Mouse (Mus musculus) cerebellum, adult 11-12 months (tissue): ENCODE data around the gene Olfr215.
"Not testable (repeated sequence)": the region's sequence is repeated elsewhere in the genome, so short reads cannot be mapped to it uniquely, and the experiment has no call there.

Source experiments
- DNase-seq: peaks from one replicate; pipeline ENCODE4 v3.0.0; 2022

Gene Olfr215

DNA sequence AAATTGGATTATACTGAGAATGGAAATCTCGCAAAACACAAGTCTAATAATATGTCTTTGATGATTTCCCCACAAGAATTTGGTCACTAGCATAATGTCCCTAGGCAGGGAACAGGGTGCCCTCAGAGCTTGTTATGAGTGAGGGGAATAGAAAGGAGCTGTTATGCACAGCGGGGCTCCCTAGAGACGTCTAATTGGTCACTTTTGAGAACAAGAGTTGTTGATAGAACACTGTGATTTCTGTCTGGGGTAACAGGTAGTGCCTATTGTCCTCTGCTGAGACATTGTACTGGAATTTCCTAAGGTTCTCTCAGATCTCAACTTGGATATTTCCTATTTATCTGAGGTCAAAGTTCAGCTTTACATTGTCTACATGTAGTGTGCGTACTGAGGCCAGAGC is at the start of gene Olfr215:
Gene Olfr215, minus strand, starts transcription at position 101 of the 400 bp plus-strand sequence.
- DNase-seq: no peak

DNA sequence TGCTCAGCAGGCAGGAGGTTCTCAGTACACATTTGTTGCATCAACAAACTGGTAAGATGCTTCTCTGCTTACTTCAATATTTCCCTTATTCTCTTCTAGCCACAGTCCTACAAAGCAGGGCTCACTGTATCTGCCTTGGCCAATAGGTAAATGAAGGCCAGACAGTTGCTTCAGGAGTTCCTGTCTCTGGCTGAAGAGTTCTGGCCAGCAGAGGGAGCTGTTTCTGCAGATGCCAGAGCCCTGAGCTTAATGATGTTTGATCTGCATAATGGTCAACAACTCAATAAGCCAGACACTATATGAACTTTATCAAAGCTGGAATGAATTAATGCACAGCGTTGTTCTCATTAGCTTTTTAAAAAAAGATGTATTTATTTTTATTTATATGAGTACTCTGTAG is 48.1 kb upstream of the Olfr215 start:
- peak; percentile 25 for DNase-seq

DNA sequence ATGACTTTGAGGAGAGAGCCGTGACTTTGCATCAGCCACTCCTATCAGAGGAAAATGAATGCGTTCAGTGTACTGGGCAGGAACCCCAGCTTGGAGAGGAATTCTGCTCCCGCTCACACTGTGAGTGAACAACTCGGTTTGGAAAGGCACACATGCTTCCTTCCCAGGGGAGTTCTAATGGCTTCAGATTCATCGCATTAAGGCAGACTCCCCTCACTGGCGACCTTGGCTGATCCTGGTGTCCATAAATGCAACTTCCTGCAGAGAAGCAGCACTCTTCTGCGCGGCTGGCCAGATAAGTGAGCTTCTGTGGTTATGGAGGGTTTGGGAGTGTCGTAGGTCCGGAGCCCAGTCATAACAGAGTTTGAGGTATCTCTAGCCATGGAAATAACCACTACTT is 45.8 kb upstream of the Olfr215 start:
- DNase-seq: no peak

DNA sequence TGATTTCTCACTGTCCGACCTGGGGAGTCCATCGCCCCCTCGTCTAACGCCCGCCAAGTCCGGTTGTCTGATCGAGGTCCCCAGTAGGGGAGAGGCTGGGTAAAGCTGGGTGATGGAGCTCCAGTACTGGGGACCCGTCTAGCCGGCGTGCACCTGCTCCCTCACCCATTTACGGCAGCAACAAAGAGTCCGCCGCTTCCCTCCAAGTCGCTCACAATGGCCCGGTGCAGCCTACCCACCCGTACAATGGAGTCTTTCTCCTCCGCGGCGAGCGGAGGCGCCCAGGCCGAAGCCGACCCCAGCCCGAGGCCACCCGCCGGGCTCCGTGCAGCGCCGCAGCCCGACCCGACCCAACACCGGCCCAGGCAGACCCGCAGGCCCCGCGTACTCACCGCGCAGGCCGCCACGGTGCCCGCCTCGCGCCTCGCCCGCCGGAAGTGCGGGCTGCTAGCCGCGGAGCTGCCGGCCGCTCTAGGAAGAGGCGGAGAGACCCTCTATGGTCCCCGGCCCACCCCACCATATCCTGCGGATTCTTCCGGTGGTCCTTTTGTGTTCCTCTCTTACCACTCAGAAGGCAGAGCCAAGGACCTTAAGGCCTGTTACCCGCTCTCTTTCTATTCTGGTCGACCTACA is 44.7 kb upstream of the Olfr215 start, which contains the start of gene Zfp422:
Gene Zfp422, minus strand, starts transcription at position 461 of the 633 bp plus-strand sequence.
- DNase-seq: peak; percentile 64

DNA sequence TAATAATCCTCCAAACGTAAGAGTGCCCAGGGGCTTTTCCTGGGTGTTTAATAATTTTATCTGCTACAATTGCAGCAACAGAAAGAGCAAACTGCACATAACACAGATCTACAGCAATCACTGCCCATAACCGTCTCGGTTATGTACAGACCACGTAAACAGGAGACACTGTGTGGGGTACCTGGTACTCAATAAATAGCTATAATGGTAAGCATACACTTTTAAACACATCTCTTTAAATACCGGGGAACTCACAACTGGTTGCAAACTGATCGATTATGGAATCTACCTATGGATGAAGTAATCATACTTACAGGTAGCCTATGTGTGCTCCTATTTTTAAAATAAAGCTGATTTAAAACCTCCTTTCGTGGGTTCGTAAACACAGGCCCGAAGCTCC is 44.1 kb upstream of the Olfr215 start:
- DNase-seq: no peak

DNA sequence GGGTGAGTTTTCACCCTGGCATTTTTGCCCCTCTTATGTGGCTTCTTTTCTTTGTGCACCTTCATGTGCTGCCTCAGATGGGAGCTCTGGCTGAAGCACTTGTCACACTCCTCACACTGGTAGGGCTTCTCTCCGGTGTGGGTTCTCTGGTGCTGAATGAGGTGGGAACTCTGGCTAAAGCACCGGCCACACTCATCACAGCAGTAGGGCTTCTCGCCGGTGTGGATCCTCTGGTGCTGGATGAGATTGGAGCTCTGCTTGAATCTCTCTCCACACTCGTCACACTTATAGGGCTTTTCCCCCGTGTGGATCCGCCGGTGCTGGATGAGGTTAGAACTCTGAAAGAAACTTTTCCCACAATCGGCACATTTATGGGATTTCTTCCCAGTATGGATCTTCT is 42.4 kb upstream of the Olfr215 start:
- DNase-seq: not testable (repeated sequence)

DNA sequence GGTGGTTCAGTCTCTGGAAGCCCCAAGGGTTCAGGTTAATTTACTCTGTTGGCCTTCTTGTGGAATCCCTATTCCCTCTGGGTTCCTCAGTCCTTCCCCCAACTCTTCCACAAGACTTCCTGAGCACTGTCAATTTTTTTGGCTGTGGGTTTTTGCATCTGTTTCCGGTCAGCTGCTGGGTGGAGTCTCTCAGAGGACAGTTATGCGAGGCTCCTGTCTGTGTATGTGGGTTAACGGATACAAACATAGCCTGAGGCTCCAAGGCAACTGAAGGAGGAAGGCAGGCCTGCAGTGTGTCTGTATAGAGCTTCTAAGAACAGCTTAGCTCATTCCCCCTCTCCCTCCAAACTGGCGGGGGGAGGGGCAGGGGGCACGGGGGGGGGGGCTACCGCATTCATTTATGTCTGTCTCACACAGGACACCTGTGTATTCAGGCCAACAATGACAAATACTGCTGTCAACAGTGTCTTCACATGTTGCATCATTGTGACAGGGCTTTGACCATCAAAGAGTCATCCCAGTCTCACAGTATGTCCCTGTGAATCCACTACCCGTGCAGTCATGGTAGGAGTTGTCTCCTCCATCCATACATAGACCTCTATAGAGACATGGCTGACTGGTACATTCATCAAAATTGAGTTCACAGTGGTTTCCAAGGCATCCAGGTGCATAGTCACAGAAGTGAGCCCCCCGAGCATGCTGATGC is 37.5 kb upstream of the Olfr215 start:
- DNase-seq: no peak

DNA sequence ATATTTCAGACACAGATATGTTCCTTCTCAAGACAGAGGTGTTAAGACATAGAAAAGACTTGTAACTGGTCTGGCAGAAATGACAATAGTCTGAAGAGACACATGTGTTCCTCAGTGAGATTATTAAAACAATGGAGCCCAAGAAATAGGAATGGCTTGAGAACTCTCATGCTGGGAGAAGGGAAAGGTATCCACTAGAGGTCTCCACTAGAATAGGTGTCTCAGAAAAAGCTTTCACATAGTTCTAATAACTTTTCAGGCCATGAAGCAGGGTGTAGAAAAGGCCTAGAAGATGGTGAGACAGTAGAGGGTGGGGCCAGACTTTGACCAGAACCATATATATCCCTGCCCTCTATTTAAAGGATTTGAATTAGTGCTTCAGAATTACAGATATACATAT is 34.1 kb upstream of the Olfr215 start:
- no peak for DNase-seq

DNA sequence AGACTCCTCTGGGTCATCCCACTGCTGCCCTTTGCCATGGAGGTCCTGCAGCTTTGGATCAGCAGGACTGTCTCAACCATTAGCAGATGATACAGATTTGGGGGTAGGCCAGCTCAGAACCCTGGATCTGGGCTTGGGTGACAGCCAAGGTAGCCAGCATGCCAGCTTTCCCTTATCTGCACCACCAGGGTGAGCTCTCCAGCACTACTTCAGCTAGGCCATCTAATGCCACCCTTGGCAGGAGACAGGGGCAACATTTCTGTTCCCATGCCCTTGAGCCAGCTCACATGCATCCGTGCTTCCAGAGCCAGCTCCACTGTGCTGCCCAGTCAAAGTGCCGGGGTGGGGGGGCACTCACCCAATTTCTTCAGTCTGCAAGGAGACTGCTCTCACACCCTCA is 31.7 kb upstream of the Olfr215 start:
- no peak for DNase-seq

DNA sequence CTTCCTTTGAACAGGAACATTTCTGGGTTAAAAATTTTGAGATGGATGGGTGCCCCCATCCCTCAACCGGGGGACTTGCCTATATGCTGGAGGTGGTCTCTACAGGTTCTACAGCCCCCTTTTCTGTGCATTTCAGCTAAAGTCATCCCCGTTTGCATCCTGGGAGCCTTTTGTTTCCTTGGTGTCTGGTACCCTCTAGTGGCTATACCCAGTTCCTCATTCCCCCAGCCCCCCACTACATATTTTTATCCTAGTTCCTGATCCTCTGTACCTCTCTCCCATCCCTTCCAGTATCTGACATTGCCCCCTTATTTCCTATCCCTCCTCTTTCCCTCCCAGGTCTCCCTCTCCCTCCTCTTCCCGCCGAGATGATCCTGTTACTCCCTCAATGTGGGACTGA is 23.2 kb upstream of the Olfr215 start:
- no peak for DNase-seq

DNA sequence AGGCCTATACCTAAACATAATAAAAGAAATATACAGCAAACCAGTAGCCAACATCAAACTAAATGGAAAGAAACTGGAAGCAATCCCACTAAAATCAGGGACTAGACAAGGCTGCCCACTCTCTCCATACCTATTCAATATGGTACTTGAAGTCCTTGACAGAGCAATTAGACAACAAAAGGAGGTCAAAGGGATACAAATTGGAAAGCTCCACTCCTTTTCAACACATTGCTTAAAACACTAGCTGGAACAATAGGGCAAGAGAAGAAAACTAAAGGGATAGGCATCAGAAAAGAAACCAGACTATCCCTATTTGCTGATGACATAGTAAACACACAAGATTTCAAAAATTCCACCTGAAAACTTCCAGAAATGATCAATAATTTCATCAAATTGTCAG is 17.0 kb upstream of the Olfr215 start:
- DNase-seq: not testable (repeated sequence)

DNA sequence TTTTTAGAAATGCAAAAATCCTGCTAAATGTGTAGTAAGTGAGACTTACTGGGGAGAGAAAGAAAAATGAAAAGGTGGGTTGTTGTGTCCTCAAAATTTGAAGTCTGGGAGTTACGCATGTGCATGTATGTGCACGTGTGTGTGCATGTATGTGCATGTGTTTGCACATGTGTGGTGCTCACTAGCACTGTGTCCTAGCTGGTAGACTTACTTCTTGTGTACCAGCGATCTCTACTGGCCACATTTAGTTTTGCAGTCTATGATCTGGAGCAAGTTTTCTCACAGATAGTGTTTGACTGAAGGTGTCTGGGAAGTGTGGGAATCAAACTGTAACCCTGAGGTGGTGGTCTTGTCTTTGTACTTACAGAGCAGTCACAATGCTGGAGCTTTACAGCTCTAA is 14.2 kb downstream of the Olfr215 start:
- DNase-seq: peak; percentile 7

DNA sequence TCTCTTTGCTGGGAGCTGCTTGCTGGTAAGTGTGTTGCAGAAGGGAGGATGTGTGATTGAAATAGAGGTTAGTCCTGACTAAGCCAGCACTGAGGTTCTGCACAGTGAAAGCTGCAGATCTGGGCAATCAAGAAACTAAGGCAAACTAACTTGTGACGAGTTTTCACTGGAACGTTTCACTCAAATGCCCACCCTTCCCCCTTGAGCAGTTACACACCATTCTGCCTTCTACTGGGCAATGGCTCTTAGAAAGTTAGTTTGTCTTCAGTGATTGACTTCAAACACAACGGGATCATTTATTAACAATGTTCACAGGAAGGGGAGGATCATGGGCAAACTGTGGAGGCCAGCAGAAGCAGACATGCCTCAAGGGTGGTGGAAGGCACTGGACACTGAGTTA is 29.0 kb downstream of the Olfr215 start:
- no peak for DNase-seq

DNA sequence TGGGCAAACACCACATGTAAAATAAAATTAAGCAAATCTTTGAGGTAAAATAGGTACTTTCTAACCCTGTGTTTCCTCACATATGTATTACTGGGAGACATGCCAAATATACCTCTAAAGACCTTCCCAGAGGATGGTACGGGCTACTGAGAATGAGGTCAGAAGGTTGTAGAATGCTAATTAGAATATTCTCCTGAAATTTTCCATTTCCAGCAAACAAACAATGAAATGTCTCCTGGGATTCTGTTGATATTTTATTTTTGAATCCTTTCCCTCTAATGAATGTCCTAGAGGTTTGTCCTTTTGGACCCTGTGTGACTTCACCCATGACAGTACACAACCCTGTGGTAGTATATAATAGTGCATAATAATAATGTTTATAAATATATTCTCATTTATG is 30.1 kb downstream of the Olfr215 start, which contains the start of gene Olfr214:
Gene Olfr214, plus strand, starts transcription at position 301 of the 400 bp plus-strand sequence.
- DNase-seq: no peak

DNA sequence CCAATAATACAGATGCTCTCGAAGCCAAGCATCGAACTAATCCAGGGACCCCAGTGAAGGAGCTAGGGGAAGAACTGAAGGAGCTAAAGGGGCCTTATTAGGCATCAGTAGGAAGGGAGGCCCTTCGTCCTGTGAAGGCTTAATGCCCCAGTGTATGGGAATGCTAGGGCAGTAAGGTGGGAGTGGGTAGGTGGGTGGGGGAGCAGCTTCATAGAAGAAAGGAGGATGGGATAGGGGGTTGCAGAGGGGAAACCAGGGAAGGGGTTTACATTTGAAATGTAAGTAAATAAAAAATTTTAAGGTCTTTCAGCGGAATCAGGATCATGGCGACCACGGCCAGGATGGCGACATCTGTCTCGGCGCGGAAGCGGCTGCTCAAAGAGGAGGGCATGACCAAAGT is 33.2 kb downstream of the Olfr215 start, which contains the start of gene Gm5580:
Gene Gm5580, plus strand, starts transcription at position 301 of the 400 bp plus-strand sequence.
- not testable (repeated sequence) for DNase-seq

DNA sequence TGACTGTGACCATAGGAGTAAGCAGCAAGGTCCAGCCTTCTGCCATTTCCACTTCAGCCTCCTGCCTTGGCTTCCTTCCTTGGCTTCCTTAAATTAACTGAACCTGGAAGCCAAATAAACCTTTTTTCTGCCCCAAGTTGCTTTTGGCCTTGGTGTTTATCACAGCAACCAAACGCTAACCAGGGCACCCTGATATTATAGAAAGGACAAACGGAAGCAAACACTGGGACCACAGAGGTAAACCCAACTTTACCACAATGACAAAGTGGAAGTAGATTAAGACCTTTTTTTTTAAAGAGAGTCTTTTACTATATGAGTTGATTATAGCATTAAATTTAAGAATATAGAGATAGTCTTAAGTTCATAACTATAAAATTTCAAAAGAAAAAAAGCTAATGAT is 41.5 kb downstream of the Olfr215 start:
- DNase-seq: no peak

DNA sequence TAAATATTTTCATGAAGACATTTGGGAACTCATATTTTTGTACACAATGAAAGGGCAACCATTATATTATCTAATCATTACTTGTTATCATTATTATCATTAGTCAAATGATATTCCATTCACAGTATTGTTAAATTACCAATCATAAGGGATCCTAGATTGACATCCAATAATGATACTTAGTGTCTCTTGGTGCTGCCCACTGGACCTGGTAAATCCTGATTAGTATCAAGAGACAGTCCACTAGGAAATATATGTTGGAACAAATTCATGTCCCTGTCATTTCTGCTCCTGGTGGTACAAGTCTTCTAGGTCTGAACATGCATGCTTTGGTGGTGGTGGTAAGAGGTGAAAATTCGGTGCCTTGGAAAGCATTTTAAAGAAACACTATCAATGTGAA is 45.8 kb downstream of the Olfr215 start, which contains the start of gene Olfr213:
Gene Olfr213, plus strand, starts transcription at position 301 of the 400 bp plus-strand sequence.
- no peak for DNase-seq
